Mouse (Mus musculus) erythroblast, embryonic 14.5 days (primary cell): Measurements from ENCODE around the gene Sntb2. TPM values are rescaled to one million over a fixed set of nuclear protein-coding genes. Genes with fewer than 3 reads are reported as not detected.
"Not testable (repeated sequence)": the region's sequence is repeated elsewhere in the genome, so short reads cannot be mapped to it uniquely, and the experiment has no call there.

Source experiments
- H3K27me3 ChIP-seq: 2 replicates; pipeline ENCODE4 v1.6.1; 2012; ENCODE audit warnings: inconsistent platforms; ENCODE audit not compliant: control insufficient read depth
- H3K36me3 ChIP-seq: 2 replicates; pipeline ENCODE4 v1.6.1; 2012; ENCODE audit warnings: mild to moderate bottlenecking, inconsistent platforms; ENCODE audit not compliant: control insufficient read depth
- H3K4me1 ChIP-seq: 2 replicates; pipeline ENCODE4 v1.6.1; 2012; ENCODE audit warnings: inconsistent platforms; ENCODE audit not compliant: control insufficient read depth
- H3K4me3 ChIP-seq: replicated peaks from 2 replicates; pipeline ENCODE3; 2012; ENCODE audit warnings: moderate library complexity, mild to moderate bottlenecking, inconsistent platforms
- H3K9me3 ChIP-seq: 2 replicates; pipeline ENCODE4 v1.6.1; 2012; ENCODE audit warnings: low read length, inconsistent platforms, mixed read lengths; ENCODE audit not compliant: control insufficient read depth
- GATA1 ChIP-seq: IDR thresholded peaks from 2 replicates; pipeline ENCODE4 v1.6.1; 2012; ENCODE audit warnings: low read length, inconsistent platforms, mixed read lengths
- TAL1 ChIP-seq: IDR thresholded peaks from 3 replicates; pipeline ENCODE4 v1.6.1; 2012; ENCODE audit warnings: low read length, inconsistent platforms, mixed read lengths
- polyA plus RNA-seq: library from polyadenylated mRNA; stranded (reverse); fragments of >175 nt; gene quantifications from 2 replicates; pipeline ENCODE4 v1.2.3, GENCODE M21; 2012

Gene Sntb2
- polyA plus RNA-seq, 1 experiment, result 0.08 TPM

- Histone ChIP-seq H3K4me3 (no peak overlapping the region), H3K36me3 (no peaks in the 10 kb centered on the region), H3K9me3 (no peaks in the 10 kb centered on the region), H3K27me3 (no peaks in the 10 kb centered on the region), H3K4me1 (no peaks in the 10 kb centered on the region)
- TF ChIP-seq TAL1 (no peak), GATA1 (no peak)
Measured at GRCm38 (mm10) chr8:106975764-106976163, 40.2 kb downstream of the Sntb2 start.

- Histone ChIP-seq H3K4me3 (no peak overlapping the region), H3K4me1 (no peaks in the 10 kb centered on the region)
- TF ChIP-seq TAL1, result no peak
- TF ChIP-seq GATA1, result no peak
Measured at GRCm38 (mm10) chr8:106976436-106976835, 40.9 kb downstream of the Sntb2 start.

DNA sequence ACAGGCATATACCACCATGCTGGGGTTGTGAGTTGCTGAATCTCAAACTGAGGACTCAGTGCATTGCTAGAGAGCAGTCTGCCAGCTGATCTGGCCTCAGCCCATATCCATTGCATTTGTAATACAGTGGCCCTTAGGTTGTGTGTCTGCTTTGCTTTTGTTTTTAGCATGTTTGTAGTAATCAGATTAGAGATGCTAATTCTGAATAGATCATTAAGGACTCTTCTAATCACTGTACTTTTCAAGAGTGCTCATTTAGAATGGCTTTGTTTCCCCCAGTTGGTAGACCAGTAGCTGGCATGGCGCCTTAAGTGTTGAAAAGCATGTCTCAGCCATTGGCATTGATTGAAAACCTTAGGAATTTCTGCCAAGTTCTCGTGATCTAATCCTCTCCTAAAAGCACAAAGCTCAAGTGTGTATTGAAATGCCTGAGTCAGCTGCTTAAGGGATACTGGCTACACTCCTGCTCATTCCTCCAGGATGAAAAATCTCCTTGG lies 43.3 kb downstream of the Sntb2 start:
- Histone ChIP-seq H3K4me3 (no peak overlapping the region), H3K36me3 (no peaks in the 10 kb centered on the region), H3K4me1 (no peaks in the 10 kb centered on the region), H3K9me3 (no peaks in the 10 kb centered on the region), H3K27me3 (no peaks in the 10 kb centered on the region)
- TF ChIP-seq GATA1, result no peak
- TF ChIP-seq TAL1, result no peak

More at GRCm38 (mm10) chr8:106976436-106976835, 40.9 kb downstream of the Sntb2 start:
- Histone ChIP-seq H3K27me3 (no peaks in the 10 kb centered on the region), H3K9me3 (no peaks in the 10 kb centered on the region), H3K36me3 (no peaks in the 10 kb centered on the region)

DNA sequence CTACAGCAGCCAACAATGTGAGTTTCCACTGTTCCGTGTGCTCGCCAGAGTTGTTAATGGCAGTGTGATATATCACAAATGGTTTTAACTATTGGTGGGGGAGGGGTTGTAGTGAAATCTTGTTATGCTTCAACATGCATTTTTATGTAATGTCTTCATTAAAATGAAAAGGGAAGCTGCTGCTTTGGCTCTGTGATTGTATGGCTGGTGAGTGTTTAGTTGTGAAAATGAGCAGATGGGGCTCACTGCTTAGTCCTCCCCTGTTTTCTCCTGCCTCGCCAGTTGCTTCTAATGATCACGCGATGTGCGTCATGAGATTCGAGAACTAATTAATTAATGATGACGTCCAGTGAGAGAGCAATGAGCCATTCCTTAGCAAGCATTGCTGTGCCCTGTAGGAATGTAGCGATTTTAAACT lies 49.9 kb downstream of the Sntb2 start:
- no peak for TF ChIP-seq TAL1
- no peak for TF ChIP-seq GATA1
- H3K4me3 ChIP-seq, result no peak overlapping the region
- H3K9me3 ChIP-seq, result no peaks in the 10 kb centered on the region
- no peaks in the 10 kb centered on the region for H3K36me3 ChIP-seq
- no peaks in the 10 kb centered on the region for H3K4me1 ChIP-seq
- no peaks in the 10 kb centered on the region for H3K27me3 ChIP-seq

DNA sequence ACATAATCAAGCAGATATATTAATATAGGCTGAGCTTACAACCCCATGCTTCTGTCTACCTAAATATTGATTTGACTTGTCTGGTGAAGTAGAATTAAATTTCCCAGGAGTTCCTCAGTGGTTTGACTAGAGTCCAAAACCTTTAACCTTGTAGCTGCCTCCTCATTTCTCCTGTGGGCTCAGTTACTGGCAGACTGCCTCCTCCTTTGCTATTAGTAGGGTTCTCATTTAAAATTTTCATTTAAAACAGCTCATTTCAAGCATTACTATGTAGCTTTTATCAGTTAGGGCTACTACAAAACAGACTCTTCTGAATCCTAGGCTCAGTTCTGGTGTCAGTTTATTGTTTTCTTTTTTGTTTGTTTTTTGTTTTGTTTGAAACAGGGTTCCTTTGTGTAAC lies 50.4 kb downstream of the Sntb2 start:
- Histone ChIP-seq H3K36me3 (no peaks in the 10 kb centered on the region), H3K4me1 (no peaks in the 10 kb centered on the region), H3K9me3 (no peaks in the 10 kb centered on the region), H3K27me3 (no peaks in the 10 kb centered on the region), H3K4me3 (no peak overlapping the region)
- no peak for TF ChIP-seq GATA1
- no peak for TF ChIP-seq TAL1

- Histone ChIP-seq H3K4me1 (no peaks in the 10 kb centered on the region), H3K36me3 (peaks cover 3% of the 10 kb centered on the region; the same call in 1 of the 2 replicates), H3K9me3 (no peaks in the 10 kb centered on the region), H3K27me3 (no peaks in the 10 kb centered on the region), H3K4me3 (no peak overlapping the region)
- TF ChIP-seq GATA1 (no peak), TAL1 (no peak)
Measured at GRCm38 (mm10) chr8:106987557-106987956, 52.0 kb downstream of the Sntb2 start.

- no peaks in the 10 kb centered on the region for H3K27me3 ChIP-seq
- peaks cover 3% of the 10 kb centered on the region; the same call in 1 of the 2 replicates for H3K36me3 ChIP-seq
- H3K4me3 ChIP-seq, result no peak overlapping the region
- H3K4me1 ChIP-seq, result no peaks in the 10 kb centered on the region
- H3K9me3 ChIP-seq, result no peaks in the 10 kb centered on the region
- no peak for TF ChIP-seq TAL1
- no peak for TF ChIP-seq GATA1
Measured at GRCm38 (mm10) chr8:106991393-106991792, 55.8 kb downstream of the Sntb2 start.

DNA sequence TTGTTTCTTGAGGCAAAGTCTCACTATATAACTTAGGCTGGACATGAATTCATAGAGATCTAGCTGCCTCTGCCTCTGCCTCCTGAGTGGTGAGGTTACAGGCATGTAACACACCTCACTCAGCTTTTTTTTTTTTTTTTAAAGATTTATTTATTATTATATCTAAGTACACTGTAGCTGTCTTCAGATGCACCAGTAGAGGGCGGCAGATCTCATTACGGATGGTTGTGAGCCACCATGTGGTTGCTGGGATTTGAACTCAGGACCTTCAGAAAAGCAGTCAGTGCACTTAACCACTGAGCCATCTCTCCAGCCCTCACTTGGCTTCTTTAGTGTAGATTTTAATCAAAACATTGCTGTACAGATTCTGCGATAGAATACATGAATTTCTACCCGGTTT lies 60.8 kb downstream of the Sntb2 start:
- not testable (repeated sequence) for H3K27me3 ChIP-seq, H3K9me3 ChIP-seq, H3K36me3 ChIP-seq, H3K4me1 ChIP-seq, H3K4me3 ChIP-seq

DNA sequence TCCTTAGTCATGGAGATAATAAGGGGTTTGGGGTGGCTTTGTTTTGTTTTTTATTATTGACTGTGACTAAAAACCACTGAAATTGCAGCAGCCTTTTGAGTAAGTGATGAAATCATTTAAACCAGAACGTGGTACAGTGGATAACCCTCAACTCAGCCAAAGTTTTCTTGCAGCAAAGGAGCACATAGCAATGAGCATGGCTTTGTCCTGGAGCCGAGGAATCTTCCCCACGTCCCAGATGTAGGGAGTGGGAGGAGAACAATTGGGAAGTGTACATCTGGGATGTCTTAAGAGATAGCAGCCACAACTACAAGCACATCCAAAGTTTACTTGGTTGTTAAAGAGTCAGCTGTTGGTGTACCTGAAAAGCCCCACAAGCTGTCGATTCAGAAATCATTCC lies 61.9 kb downstream of the Sntb2 start:
- TF ChIP-seq GATA1 (no peak), TAL1 (no peak)
- H3K4me1 ChIP-seq, result no peaks in the 10 kb centered on the region
- no peaks in the 10 kb centered on the region for H3K36me3 ChIP-seq
- H3K4me3 ChIP-seq, result no peak overlapping the region
- H3K27me3 ChIP-seq, result no peaks in the 10 kb centered on the region
- H3K9me3 ChIP-seq, result no peaks in the 10 kb centered on the region

GRCm38 (mm10) chr8:106999068-106999467 lies 63.5 kb downstream of the Sntb2 start:
- Histone ChIP-seq H3K4me3 (no peak overlapping the region), H3K9me3 (no peaks in the 10 kb centered on the region), H3K27me3 (no peaks in the 10 kb centered on the region), H3K36me3 (no peaks in the 10 kb centered on the region), H3K4me1 (no peaks in the 10 kb centered on the region)
- TF ChIP-seq GATA1 (no peak), TAL1 (no peak)
